ENCODE assay signal across 8 mouse cellular contexts in the genomic region with DNA sequence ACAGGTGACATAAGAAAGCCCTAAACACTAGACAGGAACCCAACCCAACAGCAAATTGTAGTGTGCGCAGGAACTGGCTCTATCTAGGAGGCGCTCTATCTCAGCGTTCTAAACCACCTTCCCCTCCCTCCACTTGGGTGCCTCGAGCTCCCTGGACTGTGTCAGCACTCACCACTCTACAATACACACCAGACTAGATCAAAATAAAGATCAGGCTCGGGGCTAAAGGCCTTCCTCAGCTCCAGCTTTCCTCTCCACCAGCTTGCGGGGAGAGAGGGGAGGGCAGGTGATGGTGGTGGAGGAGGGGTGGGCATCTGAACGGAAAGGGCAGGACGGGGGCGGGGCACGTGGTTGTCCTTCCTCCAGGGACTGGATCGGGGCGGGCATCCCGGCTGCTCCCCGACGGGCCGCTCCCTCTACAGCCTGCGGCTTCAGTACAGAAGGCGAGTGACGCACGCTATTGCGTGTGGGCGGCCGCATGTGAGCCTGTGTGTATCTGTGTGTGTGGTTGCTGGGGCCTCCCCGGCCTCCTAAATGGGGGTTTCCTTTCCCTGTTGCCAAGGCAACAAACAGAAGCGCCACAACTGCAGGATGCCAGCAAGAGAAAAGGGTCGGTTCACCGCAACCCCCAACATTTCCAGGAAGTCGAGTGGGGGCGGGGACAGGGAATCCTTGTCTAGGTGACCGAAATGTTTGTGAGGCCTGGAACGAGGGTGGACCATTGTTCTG. TPM values are rescaled to one million over a fixed set of nuclear protein-coding genes. Genes with fewer than 3 reads are reported as not detected.
DNase-seq lines count a peak whose midpoint lies in the region; ATAC-seq and TF ChIP-seq lines count a peak whose summit lies in the region.

Lmna (minus strand) TSS at position 265 of the 729 bp plus-strand sequence.

- H3K36me3 ChIP-seq in embryonic facial prominence, embryonic 11.5 days (replicated peaks; ENCODE audit: control insufficient read depth, insufficient read depth, low read depth, low read length), result no peaks in the 10 kb centered on the region
- no peaks in the 10 kb centered on the region for H3K36me3 ChIP-seq in intestine, postnatal 0 days (ENCODE audit: control insufficient read depth, insufficient read depth)
- H3K36me3 ChIP-seq in midbrain, embryonic 10.5 days, result no peaks in the 10 kb centered on the region

- DNase-seq in adrenal gland, postnatal 14 days, result peak; percentile 99
- peak; percentile 94 for DNase-seq in embryonic facial prominence, embryonic 11.5 days (ENCODE audit: low spot score)
- peak; percentile 91 to 93 for DNase-seq in left cerebral cortex, postnatal 36 days (ENCODE audit: low spot score in 2 of 2)
- DNase-seq in midbrain, embryonic 10.5 days (ENCODE audit: low spot score), result peak; percentile 92
- DNase-seq in right cerebral cortex, postnatal 4 days, result peak; percentile 86
- DNase-seq in yolk sac, embryonic 10.5 days (ENCODE audit: low spot score), result peak; percentile 95

- no peaks in the 10 kb centered on the region for H3K9me3 ChIP-seq in embryonic facial prominence, embryonic 11.5 days (replicated peaks; ENCODE audit: control insufficient read depth, low read length)
- no peaks in the 10 kb centered on the region for H3K9me3 ChIP-seq in intestine, postnatal 0 days (ENCODE audit: control insufficient read depth)
- H3K9me3 ChIP-seq in midbrain, embryonic 10.5 days (replicated peaks), result no peaks in the 10 kb centered on the region

- intact Hi-C loops in left cerebral cortex, postnatal 36 days (cut with DNase I), result no loop called here

- 2% methylated on average over 29 of the region's 31 CpGs for WGBS in embryonic facial prominence, embryonic 11.5 days
- WGBS in intestine, postnatal 0 days, result under 1% methylated on average over 31 of the region's 31 CpGs
- WGBS in midbrain, embryonic 10.5 days, result under 1% methylated on average over 31 of the region's 31 CpGs

- peaks cover 9% of the 10 kb centered on the region for H3K4me1 ChIP-seq in embryonic facial prominence, embryonic 11.5 days (ENCODE audit: control insufficient read depth, insufficient read depth, low read length)
- peaks cover 18% of the 10 kb centered on the region for H3K4me1 ChIP-seq in intestine, postnatal 0 days (replicated peaks; ENCODE audit: control insufficient read depth, insufficient read depth, low read length)
- peaks cover 57% of the 10 kb centered on the region for H3K4me1 ChIP-seq in midbrain, embryonic 10.5 days

- H3K27ac ChIP-seq in embryonic facial prominence, embryonic 11.5 days (replicated peaks; ENCODE audit: low read depth, low read length), result peak within 1 kb of the TSS; percentile 63
- peak within 1 kb of the TSS; percentile 80 for H3K27ac ChIP-seq in intestine, postnatal 0 days (ENCODE audit: low read depth, low read length)
- H3K27ac ChIP-seq in midbrain, embryonic 10.5 days (replicated peaks), result peak within 1 kb of the TSS; percentile 89

- H3K27me3 ChIP-seq in embryonic facial prominence, embryonic 11.5 days (ENCODE audit: control insufficient read depth, insufficient read depth, low read length), result no peaks in the 10 kb centered on the region
- H3K27me3 ChIP-seq in intestine, postnatal 0 days (replicated peaks; ENCODE audit: control insufficient read depth, insufficient read depth, low read length), result no peaks in the 10 kb centered on the region
- H3K27me3 ChIP-seq in midbrain, embryonic 10.5 days (ENCODE audit: low read depth, poor library complexity, severe bottlenecking), result peaks cover 6% of the 10 kb centered on the region

- peak; percentile 94 for ATAC-seq in embryonic facial prominence, embryonic 11.5 days (replicated peaks; ENCODE audit: insufficient number of reproducible peaks, low FRiP score, low TSS enrichment, low read depth)
- peak; percentile 91 for ATAC-seq in granulocyte monocyte progenitor cell, adult 5-6 weeks (replicated peaks; ENCODE audit: poor library complexity, severe bottlenecking)
- peak; percentile 93 for ATAC-seq in intestine, postnatal 0 days

- peak within 1 kb of the TSS; percentile 57 for H3K4me2 ChIP-seq in embryonic facial prominence, embryonic 11.5 days (ENCODE audit: low read depth, low read length)
- H3K4me2 ChIP-seq in intestine, postnatal 0 days (replicated peaks; ENCODE audit: low read depth), result peak within 1 kb of the TSS; percentile 65

- TF ChIP-seq CTCF in intestine, postnatal 0 days (IDR thresholded peaks at IDR 0.05; ENCODE audit: low read depth), result peak; percentile 74

- H3K9ac ChIP-seq in embryonic facial prominence, embryonic 11.5 days (replicated peaks; ENCODE audit: low read length), result peak within 1 kb of the TSS; percentile 51
- H3K9ac ChIP-seq in intestine, postnatal 0 days (ENCODE audit: low read depth, low read length), result peak within 1 kb of the TSS; percentile 28

- peak within 1 kb of the TSS; percentile 29 for H3K4me3 ChIP-seq in embryonic facial prominence, embryonic 11.5 days (ENCODE audit: low read depth, low read length)
- peak within 1 kb of the TSS; percentile 29 for H3K4me3 ChIP-seq in intestine, postnatal 0 days (ENCODE audit: low read depth, low read length)
- peak within 1 kb of the TSS; percentile 56 for H3K4me3 ChIP-seq in midbrain, embryonic 10.5 days

RNA-seq across cellular contexts. Expression of gene Lmna, which starts in this region (rescaled TPM):
- 97.6 and 99.3 TPM in 2 replicates for total RNA-seq in adrenal gland, postnatal 14 days (2021)
- 28.7 and 30.5 TPM in 2 replicates for polyA plus RNA-seq in embryonic facial prominence, embryonic 11.5 days (2014; fragmentation: Nextera tagmentation; extraction: Ambion mirVana)
- total RNA-seq in granulocyte monocyte progenitor cell, adult 5-6 weeks (2014; fragmentation: Nextera tagmentation), result not detected in 2 replicates
- total RNA-seq in granulocyte monocyte progenitor cell, adult 5-6 weeks (2017), result 0.41 and 1.6 TPM in 2 replicates
- 92.5 and 96.5 TPM in 2 replicates for polyA plus RNA-seq in intestine, postnatal 0 days (2015; fragmentation: Nextera tagmentation; extraction: Ambion mirVana)
- total RNA-seq in left cerebral cortex, postnatal 36 days (2021), result 10 to 100 TPM; 47.1 to 57.3 TPM
- 13.5 and 18.3 TPM in 2 replicates for polyA plus RNA-seq in midbrain, embryonic 10.5 days (2016; fragmentation: Nextera tagmentation; extraction: Ambion mirVana)

Comparison
In these comparisons a context has a peak if more than half of its experiments do, and no peak if none do; other contexts are left out.
1. Peak in every context shown above with its lines: DNase-seq, ATAC-seq, H3K4me3 ChIP-seq and H3K27ac ChIP-seq.
2. RNA of gene Lmna (total RNA-seq): 97.6 to 99.3 TPM in adrenal gland, postnatal 14 days and 47.1 to 57.3 TPM in left cerebral cortex, postnatal 36 days; 0.41 to 1.6 TPM in granulocyte monocyte progenitor cell, adult 5-6 weeks; every median in the first group is over 10 times any median in the second.